Mouse (Mus musculus): ENCODE measurements at regions not wholly inside any gene's neighbourhood (a gene's known extent, or its start where the extent isn't known, plus 50 kb on each side); places are given as distances from the start of the nearest gene placed in this dataset.

DNA sequence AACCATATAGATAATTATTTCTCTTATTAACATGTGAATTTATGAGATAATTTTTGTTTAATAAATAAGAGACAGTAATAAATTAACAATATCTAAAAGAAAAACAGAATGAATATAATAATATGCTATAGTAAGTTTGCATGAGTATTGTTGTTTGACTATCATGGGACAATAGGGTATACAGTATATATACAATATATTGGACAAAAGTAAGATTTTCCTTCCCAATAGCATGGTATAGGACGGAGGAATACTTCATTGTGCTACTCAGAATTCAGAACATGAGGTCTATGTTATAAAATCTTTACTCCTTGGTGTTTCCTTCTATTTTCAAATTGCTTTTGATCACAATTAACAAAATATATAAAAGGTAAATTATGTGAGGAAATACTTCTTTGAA is 771.0 kb upstream of the Pcdh20 start:
- Histone ChIP-seq H3K9me3 (ENCODE audit: control insufficient read depth, low read length) (no peaks in the 10 kb centered on the region), H3K27ac (ENCODE audit: low read depth, low read length) (no peak overlapping the region), H3K4me3 (ENCODE audit: low read depth, low read length) (no peak overlapping the region), H3K9ac (ENCODE audit: low read length) (no peak overlapping the region), H3K36me3 (ENCODE audit: control insufficient read depth, insufficient read depth, low read length) (no peaks in the 10 kb centered on the region), H3K4me2 (ENCODE audit: low read depth, low read length, severe bottlenecking) (no peak overlapping the region), H3K27me3 (ENCODE audit: control insufficient read depth, insufficient read depth, low read length) (no peaks in the 10 kb centered on the region), H3K4me1 (replicated peaks; ENCODE audit: control insufficient read depth, insufficient read depth, low read length) (no peaks in the 10 kb centered on the region)
- WGBS = 92% methylated on average over 1 of the region's 1 CpGs
- DNase-seq (ENCODE audit: low spot score) = no peak
- ATAC-seq (replicated peaks; ENCODE audit: low FRiP score) = peak; percentile 53; the same call in 1 of the 2 replicates

DNA sequence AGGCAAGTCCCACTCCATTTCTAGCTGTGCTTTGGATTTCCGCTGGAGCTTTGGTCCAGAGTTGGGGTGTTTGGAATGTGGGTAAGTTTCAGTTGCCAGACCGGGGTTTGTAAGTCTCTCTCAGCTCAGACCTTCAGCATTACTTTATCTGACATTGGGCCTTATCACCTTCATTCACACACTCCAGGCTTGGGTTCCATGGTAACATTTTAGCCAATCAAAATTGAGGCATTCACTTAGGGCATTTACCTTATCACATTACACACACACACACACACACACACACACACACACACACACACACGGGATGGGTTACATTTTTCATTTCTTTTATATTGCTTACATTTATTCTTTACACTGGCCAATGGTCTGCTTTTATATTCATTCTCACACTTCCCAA is 765.3 kb upstream of the Pcdh20 start:
- H3K27ac ChIP-seq (ENCODE audit: low read depth, low read length) = no peak overlapping the region
- no peak overlapping the region for H3K9ac ChIP-seq (ENCODE audit: low read length)
- H3K4me1 ChIP-seq (replicated peaks; ENCODE audit: control insufficient read depth, insufficient read depth, low read length) = no peaks in the 10 kb centered on the region
- H3K27me3 ChIP-seq (ENCODE audit: control insufficient read depth, insufficient read depth, low read length) = no peaks in the 10 kb centered on the region
- DNase-seq (ENCODE audit: low spot score) (no peak), ATAC-seq (replicated peaks; ENCODE audit: low FRiP score) (no peak)
- H3K36me3 ChIP-seq (ENCODE audit: control insufficient read depth, insufficient read depth, low read length) = no peaks in the 10 kb centered on the region
- H3K4me2 ChIP-seq (ENCODE audit: low read depth, low read length, severe bottlenecking) = no peak overlapping the region
- 84% methylated on average over 3 of the region's 3 CpGs for WGBS
- no peaks in the 10 kb centered on the region for H3K9me3 ChIP-seq (ENCODE audit: control insufficient read depth, low read length)
- H3K4me3 ChIP-seq (ENCODE audit: low read depth, low read length) = no peak overlapping the region

DNA sequence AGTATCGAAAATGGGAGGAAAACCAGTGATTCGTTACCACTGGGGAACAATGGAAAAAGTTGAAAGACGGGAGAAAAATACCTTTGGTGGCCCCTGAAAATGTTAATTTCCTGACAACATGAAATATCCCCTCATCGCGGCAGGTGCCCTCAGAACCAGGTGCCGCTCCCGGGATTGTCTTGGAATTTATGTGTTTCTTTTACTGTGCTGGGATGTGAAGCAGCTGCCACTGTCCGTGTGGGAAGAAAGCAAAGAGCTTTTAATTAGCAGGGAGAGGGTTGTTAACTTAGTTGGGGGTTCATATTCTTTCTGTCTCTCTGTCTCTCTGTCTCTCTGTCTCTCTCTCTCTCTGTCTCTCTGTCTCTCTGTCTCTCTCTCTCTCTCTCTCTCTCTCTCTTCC is 759.3 kb upstream of the Pcdh20 start:
- H3K9me3 ChIP-seq (ENCODE audit: control insufficient read depth, low read length) = no peaks in the 10 kb centered on the region
- no peak overlapping the region for H3K4me2 ChIP-seq (ENCODE audit: low read depth, low read length, severe bottlenecking)
- no peak overlapping the region for H3K4me3 ChIP-seq (ENCODE audit: low read depth, low read length)
- H3K4me1 ChIP-seq (replicated peaks; ENCODE audit: control insufficient read depth, insufficient read depth, low read length) = no peaks in the 10 kb centered on the region
- no peak overlapping the region for H3K27ac ChIP-seq (ENCODE audit: low read depth, low read length)
- ATAC-seq (replicated peaks; ENCODE audit: low FRiP score) (no peak), DNase-seq (ENCODE audit: low spot score) (no peak)
- no peak overlapping the region for H3K9ac ChIP-seq (ENCODE audit: low read length)
- H3K36me3 ChIP-seq (ENCODE audit: control insufficient read depth, insufficient read depth, low read length) = no peaks in the 10 kb centered on the region
- no peaks in the 10 kb centered on the region for H3K27me3 ChIP-seq (ENCODE audit: control insufficient read depth, insufficient read depth, low read length)
- 46% methylated on average over 8 of the region's 8 CpGs for WGBS

DNA sequence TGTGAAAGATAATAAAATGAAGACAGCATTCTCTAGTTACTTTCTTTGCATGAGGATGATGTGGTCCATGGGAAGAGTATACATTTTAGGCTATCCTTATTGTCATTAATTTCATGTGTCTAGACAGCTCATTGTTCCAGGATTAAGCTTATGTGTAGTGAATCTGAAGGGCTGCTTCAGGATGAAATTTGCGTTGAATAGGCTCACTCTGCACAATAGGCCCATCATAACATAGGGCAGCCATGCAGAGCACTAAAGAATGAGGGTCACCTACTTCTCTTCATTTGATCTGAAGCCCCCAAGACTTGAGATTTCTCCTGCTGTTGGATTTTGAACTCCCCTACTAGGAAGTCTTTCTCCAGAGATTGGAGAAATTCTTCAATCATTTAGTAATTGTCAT is 746.2 kb upstream of the Pcdh20 start:
- no peaks in the 10 kb centered on the region for H3K36me3 ChIP-seq (ENCODE audit: control insufficient read depth, insufficient read depth, low read length)
- H3K9ac ChIP-seq (ENCODE audit: low read length) = no peak overlapping the region
- no peaks in the 10 kb centered on the region for H3K9me3 ChIP-seq (ENCODE audit: control insufficient read depth, low read length)
- ATAC-seq (replicated peaks; ENCODE audit: low FRiP score) = peak; percentile 64; the same call in 1 of the 2 replicates
- 33% methylated on average over 1 of the region's 1 CpGs for WGBS
- no peak for DNase-seq (ENCODE audit: low spot score)
- H3K4me2 ChIP-seq (ENCODE audit: low read depth, low read length, severe bottlenecking) = no peak overlapping the region
- no peak overlapping the region for H3K27ac ChIP-seq (ENCODE audit: low read depth, low read length)
- no peak overlapping the region for H3K4me3 ChIP-seq (ENCODE audit: low read depth, low read length)
- no peaks in the 10 kb centered on the region for H3K27me3 ChIP-seq (ENCODE audit: control insufficient read depth, insufficient read depth, low read length)
- H3K4me1 ChIP-seq (replicated peaks; ENCODE audit: control insufficient read depth, insufficient read depth, low read length) = no peaks in the 10 kb centered on the region

DNA sequence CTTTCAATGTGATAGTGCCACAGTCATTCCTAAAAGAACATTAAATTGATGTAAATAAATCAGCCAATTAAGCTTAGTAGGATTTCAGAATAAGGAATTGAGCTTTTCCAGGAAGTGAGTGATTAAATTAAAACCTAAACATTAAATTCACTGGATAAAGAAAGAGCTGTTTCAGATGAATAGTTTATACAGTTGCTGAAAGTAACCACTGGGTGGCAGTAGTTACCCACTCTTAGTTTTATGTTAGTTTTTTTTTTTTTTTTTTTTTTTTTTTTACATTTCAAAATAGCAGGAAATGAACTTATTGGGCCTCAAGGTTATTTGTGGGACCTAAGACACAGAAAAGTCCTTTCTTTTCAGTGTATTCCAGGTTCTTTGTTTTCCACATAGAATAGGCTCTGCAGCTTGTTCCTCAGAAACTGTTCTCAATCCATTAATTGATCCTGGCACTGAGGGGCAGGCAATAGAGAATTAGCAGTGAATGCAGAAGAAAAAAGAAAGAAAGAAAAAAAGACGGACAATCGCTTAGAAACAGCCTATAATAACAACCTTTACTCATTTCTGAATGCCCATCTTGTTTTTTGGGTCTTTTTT is 710.3 kb upstream of the Pcdh20 start:
- no peak overlapping the region for H3K4me3 ChIP-seq (ENCODE audit: low read depth, low read length)
- no peaks in the 10 kb centered on the region; the same call in 1 of the 2 replicates for H3K4me1 ChIP-seq (replicated peaks; ENCODE audit: control insufficient read depth, insufficient read depth, low read length)
- H3K9me3 ChIP-seq (ENCODE audit: control insufficient read depth, low read length) = no peaks in the 10 kb centered on the region
- no peaks in the 10 kb centered on the region for H3K27me3 ChIP-seq (ENCODE audit: control insufficient read depth, insufficient read depth, low read length)
- H3K36me3 ChIP-seq (ENCODE audit: control insufficient read depth, insufficient read depth, low read length) = no peaks in the 10 kb centered on the region
- H3K4me2 ChIP-seq (ENCODE audit: low read depth, low read length, severe bottlenecking) = no peak overlapping the region
- ATAC-seq (replicated peaks; ENCODE audit: low FRiP score) (no peak; the same call in 1 of the 2 replicates), DNase-seq (ENCODE audit: low spot score) (no peak)
- H3K9ac ChIP-seq (ENCODE audit: low read length) = no peak overlapping the region
- no peak overlapping the region for H3K27ac ChIP-seq (ENCODE audit: low read depth, low read length)
- 15% methylated on average over 2 of the region's 2 CpGs for WGBS

DNA sequence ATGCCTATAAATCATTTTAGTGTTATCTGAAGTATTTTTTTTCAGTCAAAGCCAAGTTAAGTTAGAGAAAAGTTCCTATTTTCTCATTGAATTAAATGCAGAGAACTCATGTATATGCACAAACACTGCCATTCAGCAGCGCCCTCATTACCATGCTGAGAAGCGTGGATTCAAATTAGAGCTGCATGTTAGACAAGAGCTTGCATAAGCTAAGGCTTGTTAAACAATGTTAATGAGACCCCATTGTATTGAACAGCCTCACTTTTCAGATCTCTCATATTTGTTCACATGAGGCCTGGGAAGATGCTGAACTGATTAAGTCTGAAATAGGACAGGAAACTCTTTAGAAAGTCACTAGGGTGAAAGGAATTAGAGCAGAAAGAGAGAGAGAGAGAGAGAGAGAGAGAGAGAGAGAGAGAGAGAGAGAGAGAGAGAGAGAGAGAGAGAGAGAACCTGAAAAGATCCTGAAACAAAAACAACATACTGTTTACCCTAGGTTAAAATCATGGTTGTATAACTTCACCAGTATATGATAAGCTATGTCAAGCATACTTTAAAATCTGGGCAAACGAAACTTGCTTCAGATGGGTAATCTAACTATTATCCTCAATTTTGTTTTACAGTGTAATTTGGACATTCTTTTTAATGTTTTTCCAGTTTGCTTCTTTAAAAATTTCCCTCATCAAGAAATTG is 671.9 kb upstream of the Pcdh20 start:
- DNase-seq (ENCODE audit: low spot score) = peak; percentile 55
- WGBS = 31% methylated on average over 3 of the region's 3 CpGs
- no peak overlapping the region for H3K27ac ChIP-seq (ENCODE audit: low read depth, low read length)
- H3K9ac ChIP-seq (ENCODE audit: low read length) = no peak overlapping the region
- H3K4me1 ChIP-seq (replicated peaks; ENCODE audit: control insufficient read depth, insufficient read depth, low read length) = no peaks in the 10 kb centered on the region
- peak; percentile 98 for ATAC-seq (replicated peaks; ENCODE audit: low FRiP score)
- H3K36me3 ChIP-seq (ENCODE audit: control insufficient read depth, insufficient read depth, low read length) = no peaks in the 10 kb centered on the region
- no peak overlapping the region for H3K4me3 ChIP-seq (ENCODE audit: low read depth, low read length)
- H3K4me2 ChIP-seq (ENCODE audit: low read depth, low read length, severe bottlenecking) = no peak overlapping the region
- H3K9me3 ChIP-seq (ENCODE audit: control insufficient read depth, low read length) = no peaks in the 10 kb centered on the region; the same call in 1 of the 2 replicates
- H3K27me3 ChIP-seq (ENCODE audit: control insufficient read depth, insufficient read depth, low read length) = no peaks in the 10 kb centered on the region

GRCm38 (mm10) chr14:89099296-89099695 is 628.1 kb upstream of the Pcdh20 start:
- DNase-seq (ENCODE audit: low spot score) = no peak
- H3K9ac ChIP-seq (ENCODE audit: low read length) = no peak overlapping the region
- H3K27me3 ChIP-seq (ENCODE audit: control insufficient read depth, insufficient read depth, low read length) = no peaks in the 10 kb centered on the region
- WGBS = 20% methylated on average over 4 of the region's 4 CpGs
- no peaks in the 10 kb centered on the region for H3K36me3 ChIP-seq (ENCODE audit: control insufficient read depth, insufficient read depth, low read length)
- no peaks in the 10 kb centered on the region for H3K9me3 ChIP-seq (ENCODE audit: control insufficient read depth, low read length)
- H3K4me1 ChIP-seq (replicated peaks; ENCODE audit: control insufficient read depth, insufficient read depth, low read length) = no peaks in the 10 kb centered on the region
- no peak overlapping the region for H3K4me2 ChIP-seq (ENCODE audit: low read depth, low read length, severe bottlenecking)
- no peak overlapping the region for H3K4me3 ChIP-seq (ENCODE audit: low read depth, low read length)
- no peak overlapping the region for H3K27ac ChIP-seq (ENCODE audit: low read depth, low read length)
- no peak for ATAC-seq (replicated peaks; ENCODE audit: low FRiP score)

- no peaks in the 10 kb centered on the region for H3K27me3 ChIP-seq (ENCODE audit: control insufficient read depth, insufficient read depth, low read length)
- H3K4me3 ChIP-seq (ENCODE audit: low read depth, low read length) = no peak overlapping the region
- no peak overlapping the region for H3K4me2 ChIP-seq (ENCODE audit: low read depth, low read length, severe bottlenecking)
- no peak overlapping the region for H3K27ac ChIP-seq (ENCODE audit: low read depth, low read length)
- ATAC-seq (replicated peaks; ENCODE audit: low FRiP score) = no peak
- H3K36me3 ChIP-seq (ENCODE audit: control insufficient read depth, insufficient read depth, low read length) = no peaks in the 10 kb centered on the region
- H3K4me1 ChIP-seq (replicated peaks; ENCODE audit: control insufficient read depth, insufficient read depth, low read length) = no peaks in the 10 kb centered on the region
- DNase-seq (ENCODE audit: low spot score) = no peak
- no peaks in the 10 kb centered on the region for H3K9me3 ChIP-seq (ENCODE audit: control insufficient read depth, low read length)
- WGBS = 69% methylated on average over 1 of the region's 1 CpGs
- H3K9ac ChIP-seq (ENCODE audit: low read length) = no peak overlapping the region
Observed at GRCm38 (mm10) chr14:89089661-89090060, 618.5 kb upstream of the Pcdh20 start.

DNA sequence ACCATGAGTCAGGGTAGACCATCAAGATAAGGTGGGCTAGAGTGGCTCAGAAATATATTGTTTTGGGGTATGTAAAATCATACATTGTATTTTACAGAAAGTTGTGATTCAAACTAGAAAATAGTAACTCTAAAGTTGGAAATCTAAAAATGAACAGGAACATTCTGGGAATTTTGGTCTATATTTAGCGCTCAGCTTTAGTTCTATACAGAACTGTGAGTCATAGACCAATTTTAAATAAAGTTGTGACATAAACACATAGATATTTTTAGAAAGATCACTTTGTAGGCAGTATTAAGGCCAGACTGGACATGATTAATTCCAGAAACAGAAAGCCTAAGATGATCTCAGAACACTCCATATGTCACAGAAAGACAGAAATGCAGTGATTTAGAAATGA is 604.8 kb upstream of the Pcdh20 start:
- no peak overlapping the region for H3K4me3 ChIP-seq (ENCODE audit: low read depth, low read length)
- H3K27me3 ChIP-seq (ENCODE audit: control insufficient read depth, insufficient read depth, low read length) = no peaks in the 10 kb centered on the region
- no peaks in the 10 kb centered on the region for H3K36me3 ChIP-seq (ENCODE audit: control insufficient read depth, insufficient read depth, low read length)
- ATAC-seq (replicated peaks; ENCODE audit: low FRiP score) = no peak
- no peak overlapping the region for H3K9ac ChIP-seq (ENCODE audit: low read length)
- H3K9me3 ChIP-seq (ENCODE audit: control insufficient read depth, low read length) = no peaks in the 10 kb centered on the region
- WGBS = 93% methylated on average over 1 of the region's 1 CpGs
- no peaks in the 10 kb centered on the region for H3K4me1 ChIP-seq (replicated peaks; ENCODE audit: control insufficient read depth, insufficient read depth, low read length)
- no peak overlapping the region for H3K4me2 ChIP-seq (ENCODE audit: low read depth, low read length, severe bottlenecking)
- no peak overlapping the region for H3K27ac ChIP-seq (ENCODE audit: low read depth, low read length)
- no peak for DNase-seq (ENCODE audit: low spot score)

Measured in forebrain, embryonic 11.5 days (tissue).